Mouse (Mus musculus): Measurements from ENCODE around the gene Cyp8b1. TPM values are rescaled to one million over a fixed set of nuclear protein-coding genes. Genes with fewer than 3 reads are reported as not detected.

The Cyp8b1 gene
- polyA plus RNA-seq, 1 experiment from 2014 or later = not detected

DNA sequence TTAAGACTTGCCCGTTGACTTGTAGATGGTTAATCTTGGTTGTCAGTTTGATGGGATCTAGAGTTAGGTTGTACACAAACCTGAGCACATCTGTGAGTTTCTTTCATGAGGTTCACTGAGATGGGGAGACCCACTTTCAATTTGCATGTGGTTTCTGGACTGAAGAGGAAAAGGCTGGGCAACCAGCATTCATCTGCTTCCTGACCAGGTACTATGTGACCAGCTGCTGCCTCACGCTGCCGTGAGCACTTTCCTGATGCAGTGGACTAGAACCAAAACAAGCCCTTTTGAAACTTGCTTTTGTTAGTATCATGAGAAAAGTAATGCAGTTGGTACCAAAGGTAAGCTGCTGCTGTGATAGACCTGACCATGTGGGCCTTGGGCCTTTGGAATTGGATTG is 26.9 kb upstream of the Cyp8b1 start:
- Histone ChIP-seq H3K4me1 (ENCODE audit: control insufficient read depth, insufficient read depth, low read length) (no peaks in the 10 kb centered on the region), H3K4me2 (no peak overlapping the region), H3K36me3 (ENCODE audit: control insufficient read depth, insufficient read depth, low read length) (no peaks in the 10 kb centered on the region), H3K9ac (ENCODE audit: low read length) (no peak overlapping the region), H3K4me3 (ENCODE audit: low read depth, low read length) (no peak overlapping the region), H3K9me3 (ENCODE audit: control insufficient read depth, low read length) (no peaks in the 10 kb centered on the region), H3K27me3 (ENCODE audit: control insufficient read depth, insufficient read depth, low read length) (no peaks in the 10 kb centered on the region), H3K27ac (ENCODE audit: low read depth, low read length) (no peak overlapping the region)
- 89% methylated on average over 3 of the region's 3 CpGs for WGBS
- ATAC-seq (ENCODE audit: low FRiP score) (no peak), DNase-seq (ENCODE audit: low spot score, missing footprints) (no peak)

DNA sequence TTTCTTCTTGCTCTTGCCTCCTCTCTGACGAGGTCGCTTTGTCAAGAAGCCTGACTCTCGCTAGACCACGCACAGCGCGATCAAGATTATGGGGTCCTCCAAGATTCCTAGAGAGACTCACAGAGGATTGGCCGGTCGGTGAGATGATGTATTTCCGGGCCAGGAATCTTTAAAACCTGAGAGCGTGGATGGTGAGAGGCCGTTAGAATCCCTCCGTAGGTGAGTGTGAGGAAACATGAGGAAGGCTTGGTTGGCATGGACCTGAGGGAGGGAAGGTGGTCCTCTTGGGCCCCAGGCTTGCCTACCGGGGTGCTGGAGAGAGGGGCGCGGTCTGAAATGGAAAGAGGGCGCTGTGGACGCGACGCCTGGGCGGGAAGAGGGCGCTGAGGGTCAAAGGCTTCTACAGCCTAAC is 21.8 kb upstream of the Cyp8b1 start:
- no peaks in the 10 kb centered on the region for H3K27me3 ChIP-seq (ENCODE audit: control insufficient read depth, insufficient read depth, low read length)
- DNase-seq (ENCODE audit: low spot score, missing footprints) = no peak
- peak overlapping the region; percentile 53; the same call in 1 of the 2 replicates for H3K9ac ChIP-seq (ENCODE audit: low read length)
- peak overlapping the region; percentile 47 for H3K4me2 ChIP-seq
- H3K9me3 ChIP-seq (ENCODE audit: control insufficient read depth, low read length) = no peaks in the 10 kb centered on the region
- peak overlapping the region; percentile 43 for H3K4me3 ChIP-seq (ENCODE audit: low read depth, low read length)
- no peak overlapping the region for H3K27ac ChIP-seq (ENCODE audit: low read depth, low read length)
- 45% methylated on average over 19 of the region's 21 CpGs for WGBS
- no peaks in the 10 kb centered on the region for H3K36me3 ChIP-seq (ENCODE audit: control insufficient read depth, insufficient read depth, low read length)
- H3K4me1 ChIP-seq (ENCODE audit: control insufficient read depth, insufficient read depth, low read length) = no peaks in the 10 kb centered on the region
- peak; percentile 70 for ATAC-seq (ENCODE audit: low FRiP score)

GRCm38 (mm10) chr9:121937451-121937864 is 21.4 kb upstream of the Cyp8b1 start:
- ATAC-seq (ENCODE audit: low FRiP score) (peak; percentile 33; the same call in 1 of the 2 replicates), DNase-seq (ENCODE audit: low spot score, missing footprints) (no peak)
- H3K4me3 ChIP-seq (ENCODE audit: low read depth, low read length) = peak overlapping the region; percentile 43; the same call in 1 of the 2 replicates
- H3K4me2 ChIP-seq = peak overlapping the region; percentile 47
- H3K27ac ChIP-seq (ENCODE audit: low read depth, low read length) = no peak overlapping the region
- no peaks in the 10 kb centered on the region for H3K27me3 ChIP-seq (ENCODE audit: control insufficient read depth, insufficient read depth, low read length)
- no peaks in the 10 kb centered on the region for H3K9me3 ChIP-seq (ENCODE audit: control insufficient read depth, low read length)
- WGBS = 69% methylated on average over 6 of the region's 6 CpGs
- H3K4me1 ChIP-seq (ENCODE audit: control insufficient read depth, insufficient read depth, low read length) = no peaks in the 10 kb centered on the region
- H3K9ac ChIP-seq (ENCODE audit: low read length) = peak overlapping the region; percentile 4
- no peaks in the 10 kb centered on the region for H3K36me3 ChIP-seq (ENCODE audit: control insufficient read depth, insufficient read depth, low read length)

GRCm38 (mm10) chr9:121936952-121937351 is 20.8 kb upstream of the Cyp8b1 start:
- ATAC-seq (ENCODE audit: low FRiP score) (peak; percentile 33; the same call in 1 of the 2 replicates), DNase-seq (ENCODE audit: low spot score, missing footprints) (peak; percentile 28)
- no peaks in the 10 kb centered on the region for H3K27me3 ChIP-seq (ENCODE audit: control insufficient read depth, insufficient read depth, low read length)
- H3K4me1 ChIP-seq (ENCODE audit: control insufficient read depth, insufficient read depth, low read length) = no peaks in the 10 kb centered on the region
- no peaks in the 10 kb centered on the region for H3K9me3 ChIP-seq (ENCODE audit: control insufficient read depth, low read length)
- H3K4me2 ChIP-seq = no peak overlapping the region
- H3K36me3 ChIP-seq (ENCODE audit: control insufficient read depth, insufficient read depth, low read length) = no peaks in the 10 kb centered on the region
- no peak overlapping the region for H3K9ac ChIP-seq (ENCODE audit: low read length)
- H3K27ac ChIP-seq (ENCODE audit: low read depth, low read length) = no peak overlapping the region
- 67% methylated on average over 1 of the region's 1 CpGs for WGBS
- H3K4me3 ChIP-seq (ENCODE audit: low read depth, low read length) = no peak overlapping the region

DNA sequence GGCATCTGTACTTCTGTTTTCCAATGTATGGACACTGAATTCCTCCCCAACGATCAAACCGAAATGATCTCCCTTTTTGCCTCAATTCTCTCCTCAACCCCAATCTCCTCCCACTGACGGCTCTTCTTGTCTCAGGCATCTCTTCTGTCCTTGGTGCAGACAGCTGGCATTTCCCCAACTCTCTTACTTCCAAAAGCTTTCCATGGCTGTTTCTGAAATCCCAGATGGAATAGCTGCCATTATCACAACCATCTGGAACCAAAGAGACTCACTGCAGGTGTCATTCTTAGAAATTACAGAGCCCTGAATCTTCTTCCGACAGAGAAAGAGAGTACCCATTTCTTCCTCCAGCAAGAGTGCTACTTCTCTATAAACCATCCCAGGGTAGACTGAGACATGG is 18.8 kb upstream of the Cyp8b1 start:
- Histone ChIP-seq H3K9me3 (ENCODE audit: control insufficient read depth, low read length) (no peaks in the 10 kb centered on the region), H3K9ac (ENCODE audit: low read length) (no peak overlapping the region), H3K4me1 (ENCODE audit: control insufficient read depth, insufficient read depth, low read length) (no peaks in the 10 kb centered on the region), H3K27me3 (ENCODE audit: control insufficient read depth, insufficient read depth, low read length) (no peaks in the 10 kb centered on the region), H3K4me3 (ENCODE audit: low read depth, low read length) (no peak overlapping the region), H3K27ac (ENCODE audit: low read depth, low read length) (no peak overlapping the region), H3K36me3 (ENCODE audit: control insufficient read depth, insufficient read depth, low read length) (no peaks in the 10 kb centered on the region), H3K4me2 (no peak overlapping the region)
- 82% methylated on average over 4 of the region's 4 CpGs for WGBS
- no peak for DNase-seq (ENCODE audit: low spot score, missing footprints)
- ATAC-seq (ENCODE audit: low FRiP score) = no peak

DNA sequence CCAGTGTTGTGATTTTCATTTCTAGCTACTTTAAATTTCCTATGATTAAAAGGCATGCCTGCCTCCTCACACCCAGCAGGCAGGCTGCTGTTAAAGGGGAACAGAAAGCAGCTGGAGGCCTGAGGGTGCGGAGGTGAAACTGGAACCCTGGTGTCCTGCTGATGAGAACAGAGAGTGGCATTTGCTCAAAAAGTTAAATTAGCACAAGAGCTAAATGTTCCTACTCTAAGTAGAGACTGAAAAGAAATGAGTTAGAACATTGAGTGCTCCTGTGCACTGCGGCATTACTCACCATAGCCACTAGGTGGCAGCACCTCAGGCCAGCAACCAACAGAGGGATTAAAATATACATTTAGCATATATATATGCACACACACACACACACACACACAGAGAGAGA is 12.4 kb upstream of the Cyp8b1 start:
- DNase-seq (ENCODE audit: low spot score, missing footprints) (peak; percentile 94), ATAC-seq (ENCODE audit: low FRiP score) (no peak)
- no peaks in the 10 kb centered on the region for H3K36me3 ChIP-seq (ENCODE audit: control insufficient read depth, insufficient read depth, low read length)
- no peaks in the 10 kb centered on the region for H3K27me3 ChIP-seq (ENCODE audit: control insufficient read depth, insufficient read depth, low read length)
- no peaks in the 10 kb centered on the region for H3K4me1 ChIP-seq (ENCODE audit: control insufficient read depth, insufficient read depth, low read length)
- 25% methylated on average over 2 of the region's 2 CpGs for WGBS
- no peak overlapping the region for H3K4me2 ChIP-seq
- H3K27ac ChIP-seq (ENCODE audit: low read depth, low read length) = no peak overlapping the region
- no peaks in the 10 kb centered on the region for H3K9me3 ChIP-seq (ENCODE audit: control insufficient read depth, low read length)
- H3K4me3 ChIP-seq (ENCODE audit: low read depth, low read length) = no peak overlapping the region
- no peak overlapping the region for H3K9ac ChIP-seq (ENCODE audit: low read length)

DNA sequence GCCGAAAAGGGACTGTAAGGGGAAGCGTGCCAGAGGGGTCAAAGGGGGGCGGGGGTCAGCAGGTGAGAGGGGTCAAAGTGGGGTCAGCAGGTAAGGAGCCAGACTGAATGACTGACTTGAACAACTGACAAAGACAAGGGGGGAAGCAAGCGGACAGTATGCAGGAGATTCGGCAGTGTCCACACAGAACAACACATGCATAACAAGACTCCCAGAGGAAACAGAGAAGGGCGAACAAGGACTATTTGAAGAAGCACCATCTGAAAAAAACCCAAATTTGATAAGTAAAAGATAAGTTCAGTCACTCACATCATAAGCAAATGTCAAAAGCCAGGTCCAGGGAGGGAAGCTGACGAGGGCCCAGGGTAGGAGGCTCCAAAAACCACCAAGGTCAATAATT is 11.6 kb upstream of the Cyp8b1 start:
- Histone ChIP-seq H3K27me3 (ENCODE audit: control insufficient read depth, insufficient read depth, low read length) (no peaks in the 10 kb centered on the region), H3K36me3 (ENCODE audit: control insufficient read depth, insufficient read depth, low read length) (no peaks in the 10 kb centered on the region), H3K9me3 (ENCODE audit: control insufficient read depth, low read length) (no peaks in the 10 kb centered on the region), H3K27ac (ENCODE audit: low read depth, low read length) (no peak overlapping the region), H3K4me3 (ENCODE audit: low read depth, low read length) (no peak overlapping the region), H3K4me1 (ENCODE audit: control insufficient read depth, insufficient read depth, low read length) (no peaks in the 10 kb centered on the region), H3K9ac (ENCODE audit: low read length) (no peak overlapping the region), H3K4me2 (no peak overlapping the region)
- WGBS = 82% methylated on average over 7 of the region's 7 CpGs
- no peak for DNase-seq (ENCODE audit: low spot score, missing footprints)
- no peak for ATAC-seq (ENCODE audit: low FRiP score)

DNA sequence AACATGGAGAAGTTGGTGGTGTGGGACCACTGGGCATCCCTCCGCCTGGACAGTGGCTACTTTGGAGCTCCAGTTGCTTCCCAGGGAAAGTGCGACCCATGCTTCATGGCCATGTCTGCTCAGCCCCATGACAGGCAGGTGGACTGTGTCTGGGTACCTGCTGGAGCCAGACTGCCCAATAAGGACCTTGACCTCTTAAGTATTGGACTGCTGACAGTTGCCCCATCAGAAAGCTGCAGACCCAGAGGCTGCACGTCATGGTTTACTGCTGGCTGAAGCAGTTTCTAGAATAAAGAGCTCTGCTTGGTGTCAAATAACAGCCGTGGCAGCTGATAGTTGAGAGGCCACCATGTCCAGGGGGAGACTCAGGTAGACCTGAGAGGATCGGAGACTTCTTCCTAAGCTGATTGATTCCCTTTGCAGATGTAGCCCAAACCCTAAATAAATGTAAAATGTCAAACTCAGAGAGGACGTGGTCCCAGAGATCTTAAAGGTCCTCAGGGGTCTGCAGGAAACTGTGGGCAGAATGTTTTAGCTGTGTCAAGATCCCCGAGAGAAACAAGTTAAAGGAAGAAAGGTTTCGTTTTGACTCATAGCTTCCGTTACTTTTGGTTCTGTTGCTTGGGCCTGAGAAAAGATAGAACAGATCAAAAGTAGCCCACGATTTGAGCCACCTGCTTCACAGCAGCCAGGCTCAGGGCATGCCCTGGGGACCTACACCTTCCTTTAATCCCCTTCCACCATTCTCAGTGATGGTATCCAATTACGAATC is 10.7 kb upstream of the Cyp8b1 start:
- ATAC-seq (ENCODE audit: low FRiP score) (no peak), DNase-seq (ENCODE audit: low spot score, missing footprints) (no peak)
- Histone ChIP-seq H3K9me3 (ENCODE audit: control insufficient read depth, low read length) (no peaks in the 10 kb centered on the region), H3K27ac (ENCODE audit: low read depth, low read length) (no peak overlapping the region), H3K36me3 (ENCODE audit: control insufficient read depth, insufficient read depth, low read length) (no peaks in the 10 kb centered on the region), H3K9ac (ENCODE audit: low read length) (no peak overlapping the region), H3K4me2 (no peak overlapping the region), H3K4me3 (ENCODE audit: low read depth, low read length) (no peak overlapping the region), H3K27me3 (ENCODE audit: control insufficient read depth, insufficient read depth, low read length) (no peaks in the 10 kb centered on the region), H3K4me1 (ENCODE audit: control insufficient read depth, insufficient read depth, low read length) (no peaks in the 10 kb centered on the region)
- WGBS = 73% methylated on average over 11 of the region's 11 CpGs

DNA sequence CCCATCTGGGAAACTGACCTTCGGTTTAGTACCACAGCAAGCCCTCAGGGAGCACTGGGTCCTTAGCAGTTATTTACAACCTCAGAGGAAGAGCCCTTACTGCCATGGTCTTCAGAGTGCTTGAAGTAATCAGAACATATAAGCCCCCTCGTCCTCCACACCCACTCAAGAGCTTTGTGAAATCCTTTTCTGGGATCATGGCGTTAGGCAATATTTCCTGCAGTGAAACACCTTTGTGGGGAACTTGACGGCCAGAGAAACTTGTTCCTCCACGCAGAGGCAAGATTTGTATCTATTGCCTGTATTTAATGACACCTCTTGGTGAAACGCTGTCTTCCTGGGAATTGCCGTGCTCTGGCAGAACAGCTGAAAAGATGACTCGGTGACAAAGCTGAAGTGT is 9.9 kb upstream of the Cyp8b1 start:
- Histone ChIP-seq H3K27me3 (ENCODE audit: control insufficient read depth, insufficient read depth, low read length) (no peaks in the 10 kb centered on the region), H3K9ac (ENCODE audit: low read length) (no peak overlapping the region), H3K4me1 (ENCODE audit: control insufficient read depth, insufficient read depth, low read length) (no peaks in the 10 kb centered on the region), H3K27ac (ENCODE audit: low read depth, low read length) (no peak overlapping the region), H3K9me3 (ENCODE audit: control insufficient read depth, low read length) (no peaks in the 10 kb centered on the region), H3K4me2 (no peak overlapping the region), H3K36me3 (ENCODE audit: control insufficient read depth, insufficient read depth, low read length) (no peaks in the 10 kb centered on the region), H3K4me3 (ENCODE audit: low read depth, low read length) (no peak overlapping the region)
- no peak for ATAC-seq (ENCODE audit: low FRiP score)
- DNase-seq (ENCODE audit: low spot score, missing footprints) = no peak
- WGBS = 84% methylated on average over 8 of the region's 8 CpGs
